Mouse (Mus musculus) megakaryocyte, embryonic 14.5 days (primary cell): Measurements from ENCODE around the gene Olfr1348. TPM values are rescaled to one million over a fixed set of nuclear protein-coding genes. Genes with fewer than 3 reads are reported as not detected.
"Not testable (repeated sequence)": the region's sequence is repeated elsewhere in the genome, so short reads cannot be mapped to it uniquely, and the experiment has no call there.

Experiments
- H3K27me3 ChIP-seq: replicated peaks from 2 replicates; pipeline ENCODE3; 2012; ENCODE audit warnings: inconsistent platforms
- H3K36me3 ChIP-seq: replicated peaks from 2 replicates; pipeline ENCODE3; 2012; ENCODE audit warnings: low read length, inconsistent platforms, mixed read lengths
- H3K4me1 ChIP-seq: 2 replicates; pipeline ENCODE4 v1.6.1; 2012; ENCODE audit warnings: inconsistent platforms
- H3K4me3 ChIP-seq: replicated peaks from 2 replicates; pipeline ENCODE3; 2012; ENCODE audit warnings: moderate library complexity, mild to moderate bottlenecking, inconsistent platforms
- H3K9me3 ChIP-seq: 2 replicates; pipeline ENCODE4 v1.6.1; 2012; ENCODE audit warnings: inconsistent platforms
- FLI1 ChIP-seq: IDR thresholded peaks from 2 replicates; pipeline ENCODE4 v1.6.1; 2012; ENCODE audit warnings: low read length, inconsistent platforms, mixed read lengths
- GATA1 ChIP-seq: IDR thresholded peaks from 3 replicates; pipeline ENCODE4 v1.6.1; 2012; ENCODE audit warnings: mixed read lengths, low read length, inconsistent platforms, borderline replicate concordance
- polyA plus RNA-seq: library from polyadenylated mRNA; stranded (reverse); fragments of >175 nt; gene quantifications from 2 replicates; pipeline ENCODE4 v1.2.3, GENCODE M21; 2012; ENCODE audit warnings: low replicate concordance; ENCODE audit not compliant: insufficient read depth

Gene Olfr1348
- not detected in 2 replicates for polyA plus RNA-seq

- TF ChIP-seq GATA1 (no peak), FLI1 (no peak)
- Histone ChIP-seq H3K4me1 (no peaks in the 10 kb centered on the region), H3K4me3 (no peak within 1 kb of the TSS), H3K27me3 (no peaks in the 10 kb centered on the region), H3K9me3 (peaks cover 5% of the 10 kb centered on the region; the same call in 1 of the 2 replicates), H3K36me3 (no peaks in the 10 kb centered on the region)
Observed at GRCm38 (mm10) chr7:6508648-6509047, at the start of gene Olfr1348. Olfr1348 (minus strand) TSS chr7:6508748.

GRCm38 (mm10) chr7:6526141-6526540 lies 17.6 kb upstream of the Olfr1348 start:
- H3K36me3 ChIP-seq: no peaks in the 10 kb centered on the region
- no peaks in the 10 kb centered on the region for H3K27me3 ChIP-seq
- no peak for TF ChIP-seq FLI1
- TF ChIP-seq GATA1: no peak
- no peak overlapping the region for H3K4me3 ChIP-seq
- peaks cover 28% of the 10 kb centered on the region for H3K9me3 ChIP-seq
- no peaks in the 10 kb centered on the region for H3K4me1 ChIP-seq

GRCm38 (mm10) chr7:6525001-6525400 lies 16.5 kb upstream of the Olfr1348 start:
- Histone ChIP-seq H3K4me1 (no peaks in the 10 kb centered on the region), H3K9me3 (peaks cover 27% of the 10 kb centered on the region), H3K36me3 (no peaks in the 10 kb centered on the region), H3K27me3 (no peaks in the 10 kb centered on the region), H3K4me3 (no peak overlapping the region)
- no peak for TF ChIP-seq FLI1
- TF ChIP-seq GATA1: no peak

GRCm38 (mm10) chr7:6522850-6523249 lies 14.3 kb upstream of the Olfr1348 start, which contains the start of gene Olfr1349:
Olfr1349 (minus strand) TSS chr7:6522950.
- no peak for TF ChIP-seq GATA1
- no peak for TF ChIP-seq FLI1
- Histone ChIP-seq H3K4me1 (no peaks in the 10 kb centered on the region), H3K9me3 (peaks cover 35% of the 10 kb centered on the region), H3K36me3 (no peaks in the 10 kb centered on the region), H3K27me3 (no peaks in the 10 kb centered on the region), H3K4me3 (no peak within 1 kb of the TSS)

- TF ChIP-seq FLI1: no peak
- TF ChIP-seq GATA1: no peak
- H3K4me3 ChIP-seq: no peak overlapping the region
- H3K4me1 ChIP-seq: no peaks in the 10 kb centered on the region
- no peaks in the 10 kb centered on the region for H3K27me3 ChIP-seq
- peaks cover 33% of the 10 kb centered on the region for H3K9me3 ChIP-seq
- no peaks in the 10 kb centered on the region for H3K36me3 ChIP-seq
Observed at GRCm38 (mm10) chr7:6521666-6522065, 13.1 kb upstream of the Olfr1348 start.

- Histone ChIP-seq H3K9me3 (peaks cover 10% of the 10 kb centered on the region), H3K36me3 (no peaks in the 10 kb centered on the region), H3K27me3 (no peaks in the 10 kb centered on the region), H3K4me3 (no peak within 1 kb of the TSS), H3K4me1 (no peaks in the 10 kb centered on the region)
- TF ChIP-seq GATA1 (no peak), FLI1 (no peak)
Observed at GRCm38 (mm10) chr7:6499655-6500054, 8.9 kb downstream of the Olfr1348 start, which contains the start of gene Olfr1347. Olfr1347 (minus strand) TSS chr7:6499755.

- Histone ChIP-seq H3K4me1 (no peaks in the 10 kb centered on the region), H3K9me3 (peaks cover 7% of the 10 kb centered on the region; the same call in 1 of the 2 replicates), H3K4me3 (no peak within 1 kb of the TSS), H3K36me3 (no peaks in the 10 kb centered on the region), H3K27me3 (no peaks in the 10 kb centered on the region)
- TF ChIP-seq GATA1: no peak
- no peak for TF ChIP-seq FLI1
Observed at GRCm38 (mm10) chr7:6486841-6487240, 21.7 kb downstream of the Olfr1348 start, which contains the start of gene Olfr5. Olfr5 (minus strand) TSS chr7:6486941.

- not testable (repeated sequence) for H3K36me3 ChIP-seq, H3K4me1 ChIP-seq, H3K4me3 ChIP-seq, H3K27me3 ChIP-seq
- H3K9me3 ChIP-seq: peaks cover 12% of the 10 kb centered on the region
Observed at GRCm38 (mm10) chr7:6477633-6478032, 30.9 kb downstream of the Olfr1348 start.

GRCm38 (mm10) chr7:6466951-6467350 lies 41.6 kb downstream of the Olfr1348 start, which contains the start of gene Olfr1346:
Olfr1346 (plus strand) TSS chr7:6467101.
- no peaks in the 10 kb centered on the region for H3K36me3 ChIP-seq
- TF ChIP-seq FLI1 (no peak), GATA1 (no peak)
- H3K4me1 ChIP-seq: no peaks in the 10 kb centered on the region
- no peaks in the 10 kb centered on the region for H3K9me3 ChIP-seq
- no peaks in the 10 kb centered on the region for H3K27me3 ChIP-seq
- H3K4me3 ChIP-seq: no peak within 1 kb of the TSS

GRCm38 (mm10) chr7:6456399-6456798 lies 52.1 kb downstream of the Olfr1348 start:
- TF ChIP-seq GATA1 (no peak), FLI1 (no peak)
- Histone ChIP-seq H3K27me3 (no peaks in the 10 kb centered on the region), H3K9me3 (peaks cover 7% of the 10 kb centered on the region; the same call in 1 of the 2 replicates), H3K36me3 (no peaks in the 10 kb centered on the region), H3K4me3 (no peak overlapping the region), H3K4me1 (no peaks in the 10 kb centered on the region)

GRCm38 (mm10) chr7:6455868-6456267 lies 52.7 kb downstream of the Olfr1348 start, which contains the start of gene Olfr1336:
Olfr1336 (plus strand) TSS chr7:6456168.
- TF ChIP-seq GATA1: no peak
- no peak for TF ChIP-seq FLI1
- Histone ChIP-seq H3K27me3 (no peaks in the 10 kb centered on the region), H3K9me3 (peaks cover 3% of the 10 kb centered on the region; the same call in 1 of the 2 replicates), H3K4me3 (no peak within 1 kb of the TSS), H3K36me3 (no peaks in the 10 kb centered on the region), H3K4me1 (no peaks in the 10 kb centered on the region)

Other genes starting within 250 kb of the Olfr1348 start
- gene Zfp667, start 222.2 kb downstream of the Olfr1348 start, polyA plus RNA-seq: 0.63 TPM in 1 of 2 replicates, not detected in the other
- gene Zfp583, start 177.5 kb downstream of the Olfr1348 start, polyA plus RNA-seq: 1.2 TPM in 1 of 2 replicates, not detected in the other
- not detected in 2 replicates for gene Gm3854, start 165.0 kb downstream of the Olfr1348 start, polyA plus RNA-seq
- not detected in 2 replicates for gene Zfp78, start 145.5 kb downstream of the Olfr1348 start, polyA plus RNA-seq
- gene Zfp28, start 125.5 kb downstream of the Olfr1348 start, polyA plus RNA-seq: 0.20 TPM in 1 of 2 replicates, not detected in the other
- not detected in 2 replicates for gene Smim17, start 110.0 kb downstream of the Olfr1348 start, polyA plus RNA-seq
- gene Gm20715, start 98.5 kb downstream of the Olfr1348 start, polyA plus RNA-seq: not detected in 2 replicates
- not detected in 2 replicates for gene Olfr1344, start 70.1 kb downstream of the Olfr1348 start, polyA plus RNA-seq
- gene Olfr1336, start 52.6 kb downstream of the Olfr1348 start, polyA plus RNA-seq: 0.01 TPM in 1 of 2 replicates, not detected in the other
- not detected in 2 replicates for gene Olfr1346, start 41.6 kb downstream of the Olfr1348 start, polyA plus RNA-seq
- gene Olfr5, start 21.8 kb downstream of the Olfr1348 start, polyA plus RNA-seq: not detected in 2 replicates
- gene Olfr1347, start 9.0 kb downstream of the Olfr1348 start, polyA plus RNA-seq: not detected in 2 replicates
- gene Olfr1349, start 14.2 kb upstream of the Olfr1348 start, polyA plus RNA-seq: 0.07 TPM in 1 of 2 replicates, not detected in the other
- gene Olfr1350, start 56.1 kb upstream of the Olfr1348 start, polyA plus RNA-seq: not detected in 2 replicates
- not detected in 2 replicates for gene Zim1, start 187.7 kb upstream of the Olfr1348 start, polyA plus RNA-seq
- gene Peg3, start 221.7 kb upstream of the Olfr1348 start, polyA plus RNA-seq: not detected in 2 replicates
- gene Usp29, start 221.8 kb upstream of the Olfr1348 start, polyA plus RNA-seq: 0.46 TPM in 1 of 2 replicates, not detected in the other